Mouse (Mus musculus) stomach, embryonic 16.5 days (tissue): ENCODE data around the gene Nasp. TPM values are rescaled to one million over a fixed set of nuclear protein-coding genes. Genes with fewer than 3 reads are reported as not detected.

Experiments used
- ATAC-seq: fragments of 200-750 bp; cut with Nextera tagmentation; 2 replicates; pipeline ENCODE4 v1.8.0; 2017; ENCODE audit warnings: moderate number of reproducible peaks, moderate TSS enrichment; ENCODE audit not compliant: insufficient read depth, low FRiP score
- H3K27ac ChIP-seq: fragments of 300-500 bp; sonication (generic); 2 replicates; pipeline ENCODE4 v1.5.1; 2014; ENCODE audit warnings: low read length
- H3K27me3 ChIP-seq: fragments of 300-500 bp; sonication (generic); 2 replicates; pipeline ENCODE4 v1.6.1; 2014; ENCODE audit warnings: low read length, control low read depth, mixed read lengths; ENCODE audit not compliant: control insufficient read depth, insufficient read depth
- H3K36me3 ChIP-seq: fragments of 300-500 bp; sonication (generic); 2 replicates; pipeline ENCODE4 v1.6.1; 2014; ENCODE audit warnings: low read length; ENCODE audit not compliant: control insufficient read depth, insufficient read depth
- H3K4me1 ChIP-seq: fragments of 300-500 bp; sonication (generic); 2 replicates; pipeline ENCODE4 v1.6.1; 2014; ENCODE audit warnings: low read length, control low read depth, mixed read lengths; ENCODE audit not compliant: control insufficient read depth, insufficient read depth
- H3K4me2 ChIP-seq: fragments of 300-500 bp; sonication (generic); 2 replicates; pipeline ENCODE4 v1.6.1; 2014; ENCODE audit warnings: low read depth, low read length, mixed read lengths
- H3K4me3 ChIP-seq: fragments of 300-500 bp; sonication (generic); replicated peaks from 2 replicates; pipeline ENCODE4 v1.5.1; 2014; ENCODE audit warnings: mild to moderate bottlenecking, low read length
- H3K9ac ChIP-seq: fragments of 300-500 bp; sonication (generic); 2 replicates; pipeline ENCODE4 v1.6.1; 2014; ENCODE audit warnings: low read length
- H3K9me3 ChIP-seq: fragments of 300-500 bp; sonication (generic); replicated peaks from 2 replicates; pipeline ENCODE4 v1.6.1; 2016; ENCODE audit warnings: low read length, control low read depth; ENCODE audit not compliant: control insufficient read depth
- WGBS: fragments of 180-500 bp; shearing (Covaris S2); extraction: QIAGEN DNeasy Blood & Tissue Kit; methylation state at CpG from one replicate; pipeline ENCODE4 v1.1.7; 2014; 5-methylcytosine and 5-hydroxymethylcytosine counted together
- polyA plus RNA-seq: library from polyadenylated mRNA; unstranded; fragments of >200 nt; fragmentation: Nextera tagmentation; extraction: Ambion mirVana; gene quantifications from 2 replicates; pipeline ENCODE4 v1.2.1, GENCODE M21; 2015

Nasp gene
- polyA plus RNA-seq, 1 experiment from 2014 or later, result 88.5 TPM

DNA sequence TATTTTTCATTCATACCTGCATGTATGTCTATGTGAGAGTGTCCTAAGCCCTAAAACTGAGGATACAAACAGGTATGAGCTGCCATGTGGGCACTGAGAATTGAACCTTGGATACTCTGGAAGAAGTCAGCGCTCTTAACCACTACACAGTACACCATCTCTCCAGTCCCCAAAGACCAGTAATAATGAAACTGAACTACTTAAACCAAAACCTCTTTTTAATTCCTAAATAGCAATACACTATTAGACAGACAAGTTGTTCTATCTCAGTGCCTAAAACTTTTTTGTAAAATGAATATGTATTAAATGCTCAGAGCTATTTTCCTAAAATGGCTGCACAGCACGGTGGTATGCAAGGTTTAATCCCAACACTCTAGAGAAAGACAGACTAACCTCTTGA, 12.5 kb downstream of the Nasp start:
- Histone ChIP-seq H3K4me3 (no peak overlapping the region), H3K9ac (no peak overlapping the region), H3K9me3 (no peaks in the 10 kb centered on the region), H3K4me2 (no peak overlapping the region), H3K27me3 (no peaks in the 10 kb centered on the region), H3K4me1 (no peaks in the 10 kb centered on the region), H3K27ac (no peak overlapping the region), H3K36me3 (peaks cover 14% of the 10 kb centered on the region; the same call in 1 of the 2 replicates)
- WGBS, result 95% methylated on average over 2 of the region's 2 CpGs
- ATAC-seq, result no peak

DNA sequence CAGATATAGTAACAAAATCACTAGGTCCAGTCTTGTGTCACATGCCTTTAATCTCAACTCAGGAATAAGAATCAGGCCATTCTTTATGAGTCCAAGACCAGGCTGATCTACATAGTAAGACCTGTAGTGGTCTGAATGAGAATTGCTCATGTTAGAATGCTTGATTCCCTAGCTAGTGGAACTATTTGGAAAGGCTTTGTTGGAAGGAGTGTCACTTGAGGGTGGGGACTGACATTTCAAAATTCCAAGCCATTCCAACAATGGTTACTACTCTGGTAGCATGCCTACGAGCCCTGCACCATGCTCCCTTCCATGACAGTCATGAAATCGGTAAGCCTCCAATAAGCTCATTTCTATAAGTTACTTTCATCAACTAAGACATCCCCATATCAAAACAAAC, 15.1 kb downstream of the Nasp start:
- no peak overlapping the region for H3K4me2 ChIP-seq
- H3K9me3 ChIP-seq, result no peaks in the 10 kb centered on the region
- no peak for ATAC-seq
- peaks cover 17% of the 10 kb centered on the region; the same call in 1 of the 2 replicates for H3K36me3 ChIP-seq
- no peaks in the 10 kb centered on the region for H3K27me3 ChIP-seq
- 96% methylated on average over 2 of the region's 2 CpGs for whole genome bisulfite sequencing
- no peak overlapping the region for H3K4me3 ChIP-seq
- no peaks in the 10 kb centered on the region for H3K4me1 ChIP-seq
- H3K27ac ChIP-seq, result no peak overlapping the region
- no peak overlapping the region for H3K9ac ChIP-seq

DNA sequence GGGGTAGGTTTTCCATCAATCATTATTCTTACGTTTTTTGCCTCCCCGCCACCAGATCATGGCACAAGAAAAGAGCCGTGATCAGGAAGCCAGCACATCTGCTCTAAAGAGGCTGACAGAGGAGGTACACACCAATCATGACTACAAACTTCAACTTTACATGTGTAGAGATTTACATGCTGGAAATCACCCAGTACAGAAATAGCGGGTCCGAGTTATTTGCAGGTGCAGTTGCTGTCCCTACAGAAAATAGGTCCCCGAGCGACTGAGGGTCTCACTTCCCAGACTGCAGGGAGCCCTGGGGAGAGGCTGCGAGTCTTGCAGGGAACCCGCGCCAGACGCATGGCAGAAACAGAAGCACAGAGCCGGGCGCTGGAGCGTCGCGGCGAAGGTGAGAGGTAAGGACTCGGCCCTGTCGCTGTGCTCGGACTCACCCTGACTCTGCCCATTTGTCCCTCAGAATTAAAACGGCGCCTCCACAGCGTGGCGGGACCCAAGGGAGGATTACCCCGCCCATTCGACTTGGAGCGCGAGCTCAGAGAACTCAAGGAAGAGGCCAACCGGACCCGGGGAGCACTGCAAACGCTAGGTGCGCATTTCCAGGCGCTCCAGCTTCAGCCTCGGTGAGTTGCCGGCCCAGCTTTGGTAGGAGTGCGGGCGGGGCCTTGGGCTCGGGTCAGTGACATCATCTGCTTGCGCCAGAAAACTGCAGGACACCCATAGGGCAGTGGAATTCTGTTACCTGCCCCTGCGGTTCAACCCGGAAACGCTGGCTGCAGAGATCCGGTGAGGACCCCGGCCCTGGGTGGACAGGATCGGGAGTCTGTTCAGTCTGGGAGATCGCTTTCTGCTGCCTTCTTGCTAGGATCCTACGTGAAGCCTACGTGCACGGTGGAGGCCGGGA, 30.5 kb downstream of the Nasp start:
- no peaks in the 10 kb centered on the region for H3K27me3 ChIP-seq
- H3K9me3 ChIP-seq, result no peaks in the 10 kb centered on the region; the same call in 1 of the 2 replicates
- peak overlapping the region; percentile 72 for H3K4me2 ChIP-seq
- H3K36me3 ChIP-seq, result peaks cover 16% of the 10 kb centered on the region
- peak; percentile 98 for ATAC-seq
- peak overlapping the region; percentile 87 for H3K9ac ChIP-seq
- H3K27ac ChIP-seq, result peak overlapping the region; percentile 89
- WGBS, result under 1% methylated on average over 50 of the region's 50 CpGs
- peaks cover 17% of the 10 kb centered on the region for H3K4me1 ChIP-seq
- H3K4me3 ChIP-seq, result peak overlapping the region; percentile 55

DNA sequence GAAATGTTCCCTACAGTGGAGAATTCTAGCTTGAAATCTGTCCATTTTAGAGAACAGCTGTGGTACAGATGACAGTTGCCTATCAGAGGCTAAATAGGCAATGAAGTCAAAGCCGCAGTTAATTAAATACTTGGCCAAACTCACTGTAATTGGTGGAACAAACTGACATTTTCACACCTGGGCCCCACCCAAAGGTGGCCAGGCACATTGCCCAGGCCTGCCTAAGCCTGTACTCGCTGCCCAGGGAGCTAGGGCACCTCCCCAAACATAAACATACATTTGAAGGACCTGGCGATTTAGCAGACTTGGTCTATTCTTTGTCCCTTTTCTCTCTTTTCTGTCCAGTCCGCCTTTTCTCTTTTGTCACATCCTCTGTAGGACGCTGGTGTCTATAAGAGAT, 31.4 kb downstream of the Nasp start, which contains the start of gene Ccdc17:
Ccdc17 (plus strand) TSS at position 276 of the 400 bp plus-strand sequence.
- ATAC-seq, result no peak
- WGBS, result 22% methylated on average over 5 of the region's 5 CpGs
- peaks cover 15% of the 10 kb centered on the region for H3K36me3 ChIP-seq

DNA sequence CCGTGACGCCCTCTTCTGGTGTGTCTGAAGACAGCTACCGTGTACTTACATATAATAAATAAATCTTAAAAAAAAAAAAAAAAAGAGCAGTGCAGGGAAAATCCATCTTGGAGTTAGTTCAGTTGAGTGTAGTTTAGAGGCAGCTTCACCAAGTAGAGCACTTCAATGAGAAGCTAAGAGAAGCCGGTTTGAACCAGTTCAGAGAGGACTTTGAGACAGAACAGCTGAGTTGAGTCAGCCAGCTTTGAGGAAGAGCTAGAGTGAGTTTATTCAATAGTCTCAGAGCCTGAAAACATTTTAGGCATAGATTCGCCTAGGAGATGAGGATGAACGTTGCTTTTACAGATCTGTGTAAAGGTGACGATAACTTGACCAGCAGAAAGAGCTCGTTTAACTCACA, 31.9 kb downstream of the Nasp start:
- no peaks in the 10 kb centered on the region; the same call in 1 of the 2 replicates for H3K9me3 ChIP-seq
- WGBS, result 74% methylated on average over 8 of the region's 8 CpGs
- H3K4me1 ChIP-seq, result peaks cover 17% of the 10 kb centered on the region
- H3K4me3 ChIP-seq, result no peak overlapping the region
- peaks cover 11% of the 10 kb centered on the region for H3K36me3 ChIP-seq
- H3K9ac ChIP-seq, result no peak overlapping the region
- H3K27ac ChIP-seq, result no peak overlapping the region
- ATAC-seq, result no peak
- H3K27me3 ChIP-seq, result no peaks in the 10 kb centered on the region
- H3K4me2 ChIP-seq, result no peak overlapping the region

More for the DNA sequence above, 31.4 kb downstream of the Nasp start, which contains the start of gene Ccdc17:
- peak within 1 kb of the TSS; percentile 87 for H3K9ac ChIP-seq
- H3K4me2 ChIP-seq, result peak within 1 kb of the TSS; percentile 72
- H3K9me3 ChIP-seq, result no peaks in the 10 kb centered on the region; the same call in 1 of the 2 replicates
- H3K4me1 ChIP-seq, result peaks cover 17% of the 10 kb centered on the region
- peak within 1 kb of the TSS; percentile 55 for H3K4me3 ChIP-seq
- peak within 1 kb of the TSS; percentile 89 for H3K27ac ChIP-seq
- no peaks in the 10 kb centered on the region for H3K27me3 ChIP-seq

DNA sequence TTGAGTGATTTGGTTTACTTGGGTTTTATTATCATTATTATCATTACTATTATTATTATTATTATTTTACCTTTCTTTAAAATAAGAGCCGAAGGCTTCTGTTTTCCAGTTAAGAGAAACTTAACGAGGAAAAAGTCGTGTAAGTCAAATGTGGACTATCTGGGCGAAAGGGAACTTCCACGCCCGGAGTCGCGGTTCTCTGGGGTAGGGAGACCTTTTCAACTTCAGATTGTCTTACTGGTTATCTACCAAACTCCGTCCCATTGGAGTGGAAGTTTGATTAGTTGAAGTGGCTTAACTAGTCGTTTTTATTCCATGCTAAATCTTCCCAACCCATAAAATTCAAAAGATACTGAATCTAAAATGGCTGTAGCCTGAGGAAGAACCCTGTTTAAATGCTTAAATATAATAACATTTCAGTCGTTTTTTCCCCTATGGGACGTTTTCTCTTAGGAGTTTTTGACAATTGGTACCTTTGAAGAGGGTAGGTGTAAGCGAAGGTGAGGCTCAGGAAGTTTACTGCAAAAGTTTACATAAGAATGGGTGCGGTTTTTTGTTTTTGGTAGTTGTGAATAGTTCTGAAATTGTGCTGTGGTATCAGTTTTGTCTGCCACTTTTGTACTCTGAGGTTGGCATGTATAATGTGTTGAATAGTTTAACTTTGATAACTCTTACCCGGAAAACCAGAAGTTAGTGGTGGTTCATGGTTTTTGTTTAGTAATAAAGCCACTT, 69.4 kb downstream of the Nasp start:
- H3K36me3 ChIP-seq, result no peaks in the 10 kb centered on the region
- H3K4me3 ChIP-seq, result peak overlapping the region; percentile 72
- 0 out of 2 replicates have a peak, but pooled peaks cover 4% of the 10 kb centered on the region for H3K4me1 ChIP-seq
- H3K27me3 ChIP-seq, result no peaks in the 10 kb centered on the region
- peak overlapping the region; percentile 47 for H3K27ac ChIP-seq
- peak overlapping the region; percentile 87 for H3K9ac ChIP-seq
- 2% methylated on average over 15 of the region's 15 CpGs for WGBS
- no peak for ATAC-seq
- no peaks in the 10 kb centered on the region for H3K9me3 ChIP-seq
- H3K4me2 ChIP-seq, result peak overlapping the region; percentile 67

DNA sequence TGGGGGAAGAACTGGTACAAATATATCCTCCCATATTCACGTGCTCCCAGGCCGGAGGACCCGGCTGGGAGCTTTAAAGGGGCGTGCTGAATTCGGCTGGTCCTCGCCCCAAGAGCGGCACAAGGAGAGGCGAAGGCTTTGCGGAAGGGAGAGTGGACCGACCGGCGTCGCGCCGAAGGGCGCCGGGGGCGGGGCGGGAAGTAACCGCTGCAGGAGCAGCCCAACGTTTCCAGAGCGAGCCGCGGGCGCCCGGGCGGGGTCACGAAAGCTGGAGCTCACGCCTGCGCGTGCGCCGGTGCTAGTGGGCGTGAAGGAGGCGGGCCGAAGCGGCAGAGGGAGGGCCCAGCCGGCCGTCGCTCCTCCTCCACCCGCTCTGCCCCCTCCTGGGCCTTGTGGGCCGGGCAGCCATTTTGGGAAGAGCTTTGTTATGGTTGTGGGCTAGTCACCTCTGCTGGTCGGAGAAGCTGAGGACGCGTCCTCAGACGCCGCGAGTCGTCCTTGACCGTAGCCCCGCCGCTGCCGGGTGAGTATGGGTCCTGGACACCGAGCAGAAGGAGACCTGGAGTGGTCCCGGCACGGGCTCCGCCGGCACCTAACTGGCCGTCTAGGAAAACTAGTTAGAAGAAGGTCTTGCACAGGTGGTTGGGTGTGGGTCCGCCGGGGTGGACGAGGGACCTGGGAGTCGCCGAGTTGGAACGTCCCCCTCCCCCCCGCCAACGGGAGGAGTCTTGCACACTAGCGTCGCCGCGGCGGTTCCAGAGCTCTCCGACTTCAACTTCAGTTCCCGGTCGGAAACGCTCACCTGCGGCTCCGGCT, 70.2 kb downstream of the Nasp start, which contains the start of gene Gpbp1l1:
Gpbp1l1 (plus strand) TSS at position 353 of the 816 bp plus-strand sequence.
- Histone ChIP-seq H3K4me2 (peak within 1 kb of the TSS; percentile 90), H3K36me3 (no peaks in the 10 kb centered on the region), H3K4me1 (0 out of 2 replicates have a peak, but pooled peaks cover 4% of the 10 kb centered on the region), H3K27me3 (no peaks in the 10 kb centered on the region), H3K27ac (peak within 1 kb of the TSS; percentile 99), H3K9ac (peak within 1 kb of the TSS; percentile 87), H3K4me3 (peak within 1 kb of the TSS; percentile 72), H3K9me3 (no peaks in the 10 kb centered on the region)
- peak; percentile 97 for ATAC-seq
- WGBS, result under 1% methylated on average over 75 of the region's 78 CpGs

DNA sequence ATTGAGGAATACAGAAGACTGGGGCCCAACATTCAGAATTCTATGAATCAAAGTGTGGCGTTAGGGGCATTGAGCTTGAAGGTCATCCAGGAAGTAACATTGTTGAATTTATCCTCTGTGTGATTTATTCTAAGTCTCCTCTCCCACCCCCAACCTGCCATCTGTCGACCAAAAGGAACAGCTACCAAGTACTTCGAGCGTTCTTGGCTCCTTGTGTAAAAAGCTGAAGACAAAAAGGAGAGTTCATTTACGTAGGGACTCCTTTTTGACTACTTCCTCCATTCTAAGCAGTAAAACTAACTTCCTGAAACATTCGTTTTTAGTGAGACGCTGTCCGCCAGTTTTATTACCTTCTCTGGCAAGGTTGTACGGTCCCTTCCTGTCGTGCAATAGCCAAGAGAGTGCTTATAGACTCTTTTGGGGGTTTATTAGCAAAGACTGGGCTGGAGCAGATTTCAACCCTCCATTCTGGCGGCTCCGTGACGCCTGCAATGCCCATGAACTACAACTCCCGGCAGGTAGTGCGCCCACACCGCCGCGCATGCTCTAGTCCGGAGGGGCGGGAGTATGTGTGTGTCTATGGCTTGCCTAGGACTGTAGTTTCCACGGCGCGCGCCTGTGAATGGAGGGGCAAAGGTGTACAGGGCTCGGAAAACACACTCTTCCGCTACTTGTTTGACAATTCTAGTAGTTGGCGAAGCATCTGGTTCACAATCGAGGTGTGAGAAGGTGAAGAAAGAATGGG, 71.0 kb downstream of the Nasp start:
- Histone ChIP-seq H3K27me3 (no peaks in the 10 kb centered on the region), H3K27ac (peak overlapping the region; percentile 99), H3K4me1 (0 out of 2 replicates have a peak, but pooled peaks cover 4% of the 10 kb centered on the region), H3K9me3 (no peaks in the 10 kb centered on the region), H3K36me3 (no peaks in the 10 kb centered on the region), H3K4me2 (peak overlapping the region; percentile 90), H3K4me3 (peak overlapping the region; percentile 72), H3K9ac (peak overlapping the region; percentile 87)
- WGBS, result under 1% methylated on average over 28 of the region's 28 CpGs
- peak; percentile 95 for ATAC-seq
